Mouse (Mus musculus) C2C12 (cell line): ENCODE measurements around the gene Ccdc154. TPM values are rescaled to one million over a fixed set of nuclear protein-coding genes. Genes with fewer than 3 reads are reported as not detected.

Experiments
- H3K27me3 ChIP-seq: one replicate; pipeline ENCODE4 v1.6.1; 2011; ENCODE audit not compliant: control insufficient read depth, insufficient read depth, insufficient read length
- H3K36me3 ChIP-seq: one replicate; pipeline ENCODE4 v1.6.1; 2011; ENCODE audit not compliant: control insufficient read depth, insufficient read depth
- H3K4me3 ChIP-seq: one replicate; pipeline ENCODE4 v1.5.1; 2011; ENCODE audit warnings: mild to moderate bottlenecking, control low read depth; ENCODE audit not compliant: poor library complexity, insufficient read depth, severe bottlenecking
- H3K79me2 ChIP-seq: one replicate; pipeline ENCODE4 v1.6.1; 2011; ENCODE audit not compliant: control insufficient read depth, insufficient read depth
- H3K79me3 ChIP-seq: one replicate; pipeline ENCODE4 v1.6.1; 2011; ENCODE audit warnings: low read depth, control low read depth
- H3ac ChIP-seq: one replicate; pipeline ENCODE3; 2011; ENCODE audit warnings: low read depth; ENCODE audit not compliant: control insufficient read depth, insufficient read length
- CEBPB ChIP-seq: IDR thresholded peaks from one replicate; pipeline ENCODE4 v1.6.1; 2011; ENCODE audit warnings: low read depth, mild to moderate bottlenecking, control low read depth, moderate library complexity
- CTCF ChIP-seq: IDR thresholded peaks from one replicate; pipeline ENCODE4 v1.5.1; 2011; ENCODE audit not compliant: control insufficient read depth, insufficient read depth, insufficient read length
- FOSL1 ChIP-seq: IDR thresholded peaks from one replicate; pipeline ENCODE4 v1.8.0; 2011; ENCODE audit warnings: mild to moderate bottlenecking, low read length; ENCODE audit not compliant: poor library complexity, insufficient read depth, severe bottlenecking
- MAX ChIP-seq: IDR thresholded peaks from one replicate; pipeline ENCODE4 v1.6.1; 2011; ENCODE audit warnings: mild to moderate bottlenecking, control low read depth
- MYOD1 ChIP-seq: IDR thresholded peaks from one replicate; pipeline ENCODE4 v1.6.1; 2011; ENCODE audit warnings: low read depth; ENCODE audit not compliant: control insufficient read depth, insufficient read length
- MYOG ChIP-seq: IDR thresholded peaks from one replicate; pipeline ENCODE4 v1.6.1; 2011; ENCODE audit not compliant: control insufficient read depth, insufficient read length; ENCODE audit errors: extremely low read depth
- USF1 ChIP-seq: IDR thresholded peaks from one replicate; pipeline ENCODE4 v1.6.1; 2011; ENCODE audit warnings: low read depth, mild to moderate bottlenecking, control low read depth, moderate library complexity
- polyA plus RNA-seq: library from polyadenylated mRNA; unstranded; fragments of >200 nt; fragmentation: generic; extraction: Trizol; gene quantifications from one replicate; pipeline ENCODE4 v1.2.1, GENCODE M21; 2012; ENCODE audit warnings: missing spikeins

Gene Ccdc154
- polyA plus RNA-seq, 1 experiment = not detected

DNA sequence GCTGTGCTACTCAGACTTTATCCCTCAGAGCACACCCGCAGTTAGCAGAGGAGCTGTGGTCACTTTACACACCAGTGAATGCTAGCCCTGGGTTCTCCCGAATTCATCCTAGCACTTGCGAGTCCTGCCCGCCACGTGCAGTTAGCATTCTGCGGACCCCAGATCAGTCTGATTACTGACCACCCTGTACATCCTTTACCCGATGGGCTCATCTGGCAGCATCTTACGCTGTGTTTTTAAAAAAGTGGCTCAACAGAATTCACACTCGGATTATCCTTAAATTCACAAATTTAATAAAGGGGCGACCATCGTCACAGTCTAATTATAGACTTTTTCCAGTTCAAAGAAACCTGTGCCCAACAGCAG is 25.5 kb downstream of the Ccdc154 start:
- Histone ChIP-seq H3K79me3 (peaks cover 36% of the 10 kb centered on the region), H3K4me3 (peak overlapping the region; percentile 66), H3ac (peak overlapping the region; percentile 74), H3K27me3 (no peaks in the 10 kb centered on the region), H3K79me2 (peaks cover 71% of the 10 kb centered on the region), H3K36me3 (peaks cover 11% of the 10 kb centered on the region)
- no peak for TF ChIP-seq CTCF
- no peak for TF ChIP-seq MYOG
- TF ChIP-seq FOSL1 = no peak
- no peak for TF ChIP-seq MYOD1
- TF ChIP-seq CEBPB = no peak
- TF ChIP-seq USF1 = no peak
- TF ChIP-seq MAX = no peak

GRCm38 (mm10) chr17:25188150-25189031 is 26.1 kb downstream of the Ccdc154 start, which contains the start of gene Unkl:
Unkl (plus strand) TSS chr17:25188397.
- peak within 1 kb of the TSS; percentile 98 for H3ac ChIP-seq
- H3K79me2 ChIP-seq = peaks cover 77% of the 10 kb centered on the region
- no peaks in the 10 kb centered on the region for H3K27me3 ChIP-seq
- peaks cover 11% of the 10 kb centered on the region for H3K36me3 ChIP-seq
- peak within 1 kb of the TSS; percentile 66 for H3K4me3 ChIP-seq
- TF ChIP-seq MAX (peak; percentile 31), MYOG (no peak), MYOD1 (no peak)
- H3K79me3 ChIP-seq = peaks cover 41% of the 10 kb centered on the region

- H3ac ChIP-seq = peak overlapping the region; percentile 98
- H3K79me3 ChIP-seq = peaks cover 42% of the 10 kb centered on the region
- H3K27me3 ChIP-seq = no peaks in the 10 kb centered on the region
- H3K4me3 ChIP-seq = peak overlapping the region; percentile 66
- TF ChIP-seq MYOG = no peak
- no peak for TF ChIP-seq USF1
- no peak for TF ChIP-seq CEBPB
- TF ChIP-seq MAX = no peak
- no peak for TF ChIP-seq MYOD1
- no peak for TF ChIP-seq FOSL1
- TF ChIP-seq CTCF = no peak
- H3K79me2 ChIP-seq = peaks cover 74% of the 10 kb centered on the region
- peaks cover 11% of the 10 kb centered on the region for H3K36me3 ChIP-seq
Observed at GRCm38 (mm10) chr17:25189091-25189490, 26.8 kb downstream of the Ccdc154 start.

DNA sequence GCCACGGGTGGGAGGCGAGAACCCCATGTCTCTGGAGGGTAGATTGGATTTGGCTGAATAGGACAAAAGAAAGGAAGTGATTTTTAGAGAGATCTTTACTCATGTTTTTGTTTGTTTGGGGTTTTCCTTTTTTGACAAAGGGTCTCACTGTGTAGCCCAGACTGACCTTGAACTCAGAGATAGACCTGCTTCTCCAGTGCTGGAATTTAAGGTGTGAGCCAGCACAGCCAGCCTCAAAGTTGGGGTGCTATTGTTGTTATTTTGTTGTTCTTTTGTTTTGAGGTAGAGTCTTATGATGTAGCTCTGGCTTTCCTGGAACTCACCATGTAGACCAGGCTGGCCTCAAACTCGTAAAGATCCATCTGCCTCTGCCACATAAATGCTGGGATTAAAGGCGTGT is 40.1 kb downstream of the Ccdc154 start:
- H3K4me3 ChIP-seq = no peak overlapping the region
- H3K79me3 ChIP-seq = no peaks in the 10 kb centered on the region
- peaks cover 6% of the 10 kb centered on the region for H3K36me3 ChIP-seq
- H3K27me3 ChIP-seq = no peaks in the 10 kb centered on the region
- H3K79me2 ChIP-seq = no peaks in the 10 kb centered on the region
- no peak overlapping the region for H3ac ChIP-seq
- TF ChIP-seq MYOD1 = no peak
- no peak for TF ChIP-seq USF1
- no peak for TF ChIP-seq FOSL1
- TF ChIP-seq CTCF = no peak
- TF ChIP-seq CEBPB = no peak
- no peak for TF ChIP-seq MYOG
- TF ChIP-seq MAX = no peak

DNA sequence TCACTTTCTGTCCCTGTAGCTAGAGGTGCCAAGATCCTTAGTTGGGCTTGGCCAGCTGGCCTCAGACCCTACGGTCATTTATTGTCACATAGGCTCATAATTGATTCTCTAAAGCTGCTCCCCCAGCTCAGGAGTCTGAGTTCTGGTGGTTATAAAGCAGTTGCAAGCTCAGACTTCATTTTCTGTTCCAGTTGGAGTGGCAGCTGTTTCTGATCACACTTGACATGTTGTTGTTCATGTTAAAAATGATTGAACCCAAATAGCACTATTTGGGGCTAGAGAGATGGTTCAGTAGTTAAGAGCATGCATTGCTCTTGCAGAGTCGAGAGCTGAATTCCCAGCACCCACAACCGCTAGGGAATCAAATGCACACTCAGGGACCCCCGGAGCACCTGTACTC is 47.7 kb downstream of the Ccdc154 start:
- TF ChIP-seq CTCF (no peak), MYOD1 (no peak), USF1 (no peak), MAX (no peak), FOSL1 (no peak), CEBPB (no peak), MYOG (no peak)
- no peaks in the 10 kb centered on the region for H3K79me3 ChIP-seq
- peaks cover 30% of the 10 kb centered on the region for H3K36me3 ChIP-seq
- H3K79me2 ChIP-seq = no peaks in the 10 kb centered on the region
- H3ac ChIP-seq = no peak overlapping the region
- H3K4me3 ChIP-seq = no peak overlapping the region
- no peaks in the 10 kb centered on the region for H3K27me3 ChIP-seq
